Mouse (Mus musculus): ENCODE measurements around the gene 1110051M20Rik.
"Not testable (repeated sequence)": the region's sequence is repeated elsewhere in the genome, so short reads cannot be mapped to it uniquely, and the experiment has no call there.

Gene 1110051M20Rik

DNA sequence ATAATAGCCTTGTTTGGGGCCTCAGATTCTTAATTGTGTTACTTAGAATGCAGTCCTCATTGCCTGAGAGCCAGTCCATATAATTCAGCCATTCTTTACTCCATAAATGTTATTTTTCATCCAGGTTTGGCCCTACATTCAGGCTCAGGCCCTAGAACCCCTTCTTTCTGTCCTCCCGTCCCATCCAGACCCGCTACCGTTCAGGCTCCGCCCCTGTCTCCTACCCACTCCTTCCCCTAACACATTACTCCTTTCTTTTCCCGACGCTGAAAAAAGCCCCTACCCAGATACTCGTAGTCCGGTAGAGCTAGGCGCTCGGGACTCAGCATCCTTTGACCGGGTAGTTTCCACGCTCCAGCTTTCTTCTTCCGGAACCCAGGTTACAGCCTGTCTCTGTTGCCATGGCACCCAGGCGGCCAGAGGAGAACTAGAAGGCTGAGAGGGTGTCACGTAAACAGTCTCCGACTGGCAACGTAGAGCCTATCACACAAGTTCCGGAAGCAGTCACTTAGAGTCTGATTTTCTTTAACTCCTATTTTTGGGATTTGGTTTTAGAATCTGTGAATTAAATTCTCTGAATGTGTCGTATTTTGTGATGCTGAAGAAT, at the start of gene 1110051M20Rik:
1110051M20Rik (minus strand) TSS at position 419 of the 607 bp plus-strand sequence.
- DNase-seq (ENCODE audit: low read depth): peak; percentile 86

DNA sequence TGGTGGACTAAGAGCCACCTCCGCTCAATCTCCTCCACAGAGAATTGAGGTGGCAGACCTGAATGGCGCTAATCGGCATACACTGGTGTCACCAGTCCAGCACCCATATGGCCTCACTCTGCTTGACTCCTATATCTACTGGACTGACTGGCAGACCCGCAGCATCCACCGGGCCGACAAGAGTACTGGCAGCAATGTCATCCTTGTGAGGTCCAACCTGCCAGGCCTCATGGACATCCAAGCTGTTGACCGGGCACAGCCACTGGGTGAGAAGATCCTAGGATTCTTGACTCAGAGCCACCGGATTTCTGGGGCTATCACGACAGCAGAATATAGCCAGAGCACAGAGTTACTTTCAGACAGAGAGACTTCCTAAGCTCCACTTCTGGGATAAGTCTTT, 49.5 kb upstream of the 1110051M20Rik start:
- no peak for DNase-seq (ENCODE audit: low read depth)

DNA sequence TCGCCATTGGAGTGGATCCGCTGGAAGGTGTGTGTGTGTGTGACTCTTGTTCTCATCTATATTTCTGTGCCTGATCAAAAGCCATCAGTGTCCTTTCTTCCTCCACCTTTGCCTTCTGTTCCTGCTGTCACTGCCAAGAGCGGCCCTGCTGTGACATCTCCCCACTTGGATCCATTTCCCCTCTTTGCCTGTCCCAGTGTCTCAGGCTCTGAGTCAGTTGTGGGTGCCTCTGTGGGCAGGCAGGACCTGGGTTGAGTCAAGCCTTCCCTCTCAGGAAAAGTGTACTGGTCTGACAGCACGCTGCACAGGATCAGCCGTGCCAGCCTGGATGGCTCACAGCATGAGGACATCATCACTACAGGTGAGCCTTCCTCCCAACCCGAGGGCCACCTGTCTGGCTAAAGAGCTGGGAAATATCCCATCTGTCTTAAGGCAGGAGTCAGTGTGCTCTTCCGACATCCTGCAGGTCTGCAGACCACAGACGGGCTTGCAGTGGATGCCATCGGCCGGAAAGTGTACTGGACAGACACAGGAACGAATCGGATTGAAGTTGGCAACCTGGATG, 47.6 kb upstream of the 1110051M20Rik start:
- DNase-seq (ENCODE audit: low read depth): no peak

DNA sequence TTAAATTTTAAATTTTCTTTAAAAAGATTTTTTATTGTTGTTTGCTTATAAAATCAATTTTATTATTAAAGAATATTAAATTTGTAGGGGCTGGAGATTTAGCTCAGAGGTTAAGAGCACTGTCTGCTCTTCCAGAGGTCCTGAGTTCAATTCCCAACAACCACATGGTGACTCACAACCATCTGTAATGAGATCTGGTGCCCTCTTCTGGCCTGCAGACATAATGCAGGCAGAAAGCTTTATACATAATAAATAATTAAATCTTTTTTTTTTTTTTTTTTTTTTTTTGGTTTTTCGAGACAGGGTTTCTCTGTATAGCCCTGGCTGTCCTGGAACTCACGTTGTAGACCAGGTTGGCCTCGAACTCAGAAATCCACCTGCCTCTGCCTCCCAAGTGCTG, 42.8 kb upstream of the 1110051M20Rik start:
- DNase-seq (ENCODE audit: low read depth): not testable (repeated sequence)

DNA sequence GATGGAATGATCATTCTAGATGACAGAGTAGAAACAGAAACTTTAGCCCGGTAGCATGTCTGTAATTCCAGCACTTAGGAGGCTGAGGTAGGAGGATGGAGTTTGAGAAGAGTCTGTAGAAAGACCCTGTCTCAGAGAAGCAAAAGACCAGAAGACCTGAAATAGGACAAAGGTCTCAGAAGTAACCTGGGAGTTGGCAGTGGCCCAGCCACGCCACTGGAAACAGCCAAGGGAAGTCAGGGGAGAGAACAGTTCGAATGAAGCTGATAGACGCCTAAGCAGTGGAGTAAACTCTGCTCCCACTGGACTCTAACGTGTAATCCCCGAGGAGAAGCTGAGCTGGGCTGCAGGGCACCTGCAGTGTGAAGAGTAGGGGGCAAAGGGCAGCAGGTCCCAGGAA, 40.8 kb upstream of the 1110051M20Rik start:
- DNase-seq (ENCODE audit: low read depth): no peak

DNA sequence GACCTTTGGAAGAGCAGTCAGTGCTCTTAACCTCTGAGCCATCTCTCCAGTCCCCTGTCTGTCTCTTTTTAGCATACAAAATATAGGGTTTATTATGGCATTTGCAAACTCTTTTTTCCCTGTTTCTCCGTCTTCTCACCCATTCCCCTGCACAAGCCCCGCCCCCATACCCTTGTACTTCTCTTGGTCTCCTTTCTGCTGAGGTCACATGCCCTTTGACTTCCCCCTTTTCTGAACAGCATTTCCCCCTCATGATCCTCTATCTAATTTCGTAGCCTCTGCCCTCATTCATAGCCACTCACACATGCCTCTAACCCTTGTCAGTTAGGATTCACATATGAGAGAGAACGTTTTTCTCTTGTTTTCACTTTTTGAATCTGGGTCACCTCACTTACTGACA, 40.2 kb upstream of the 1110051M20Rik start:
- no peak for DNase-seq (ENCODE audit: low read depth)

DNA sequence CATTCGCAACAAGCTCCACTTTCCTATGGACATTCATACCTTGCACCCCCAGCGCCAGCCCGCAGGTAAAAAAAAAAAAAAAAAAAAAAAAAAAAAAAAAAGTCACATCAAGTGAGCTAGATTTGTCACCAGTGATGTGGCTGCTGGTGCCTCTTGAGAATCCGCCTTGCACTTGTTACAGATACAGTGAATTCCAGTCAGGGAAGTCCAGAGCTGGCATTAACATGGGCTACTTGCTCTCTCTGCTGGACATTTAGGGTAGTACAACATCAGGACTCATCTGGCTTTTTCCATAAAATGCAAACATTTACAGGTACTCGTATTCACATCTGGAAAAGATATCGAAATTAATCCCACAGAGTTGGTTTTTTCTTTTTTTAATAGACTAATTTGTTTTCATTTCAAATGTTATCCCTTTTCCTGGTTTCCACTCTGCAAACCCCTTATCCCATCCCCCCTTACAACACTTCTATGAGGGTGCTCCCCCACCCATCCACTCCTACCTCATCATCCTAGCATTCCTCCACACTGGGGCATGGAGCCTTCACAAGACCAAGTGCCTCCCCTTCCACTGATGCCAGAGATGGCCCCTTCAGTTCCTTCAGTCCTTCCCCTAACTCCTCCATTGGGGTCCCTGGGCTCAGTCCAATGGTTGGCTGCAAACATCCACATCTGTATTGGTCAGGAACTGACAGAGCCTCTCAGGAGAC, 36.5 kb upstream of the 1110051M20Rik start:
- no peak for DNase-seq (ENCODE audit: low read depth)

DNA sequence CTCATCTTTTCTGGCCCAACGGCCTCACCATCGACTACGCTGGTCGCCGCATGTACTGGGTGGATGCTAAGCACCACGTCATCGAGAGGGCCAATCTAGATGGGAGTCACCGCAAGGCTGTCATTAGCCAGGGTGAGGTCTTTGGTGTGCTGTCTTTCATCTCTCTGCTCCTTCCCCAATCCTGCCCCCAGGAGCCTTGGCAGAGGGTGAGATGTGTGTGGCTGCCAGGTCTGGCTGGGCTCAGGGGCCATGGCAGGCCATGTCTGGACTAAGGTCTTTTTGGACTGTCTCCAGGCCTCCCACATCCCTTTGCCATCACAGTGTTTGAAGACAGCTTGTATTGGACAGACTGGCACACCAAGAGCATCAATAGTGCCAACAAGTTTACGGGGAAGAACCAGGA, 35.9 kb upstream of the 1110051M20Rik start:
- DNase-seq (ENCODE audit: low read depth): no peak

DNA sequence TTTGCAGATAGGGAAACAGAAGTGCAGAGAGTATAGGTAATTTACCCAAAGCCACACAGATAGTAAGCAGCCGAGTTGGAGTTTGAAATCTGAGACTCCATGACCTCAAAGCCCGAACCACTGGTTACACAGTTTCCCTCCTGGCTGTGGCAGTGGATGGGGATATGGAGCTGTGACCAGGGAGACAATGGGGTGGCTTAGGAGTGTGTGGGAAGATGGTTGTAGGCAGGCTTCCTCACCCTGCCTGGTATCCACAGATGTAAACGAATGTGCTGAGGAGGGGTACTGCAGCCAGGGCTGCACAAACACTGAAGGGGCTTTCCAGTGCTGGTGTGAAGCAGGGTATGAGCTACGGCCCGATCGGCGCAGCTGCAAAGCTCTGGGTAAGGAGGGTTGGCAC, 32.3 kb upstream of the 1110051M20Rik start:
- no peak for DNase-seq (ENCODE audit: low read depth)

DNA sequence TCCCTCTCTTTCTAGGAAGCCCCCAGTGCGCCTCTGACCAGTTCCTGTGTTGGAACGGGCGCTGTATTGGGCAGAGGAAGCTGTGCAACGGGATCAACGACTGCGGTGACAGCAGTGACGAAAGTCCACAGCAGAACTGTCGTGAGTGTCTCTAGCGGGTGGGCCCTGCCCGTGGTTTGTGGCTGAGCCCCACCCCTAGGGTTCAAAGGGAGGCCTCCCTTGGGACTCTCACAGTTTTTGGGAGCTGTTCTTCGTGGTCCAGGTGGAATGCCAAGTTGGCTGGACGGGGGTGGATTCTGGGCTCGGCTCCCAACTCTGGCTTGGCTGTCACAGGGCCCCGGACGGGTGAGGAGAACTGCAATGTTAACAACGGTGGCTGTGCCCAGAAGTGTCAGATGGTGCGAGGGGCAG, 31.8 kb upstream of the 1110051M20Rik start:
- DNase-seq (ENCODE audit: low read depth): no peak

DNA sequence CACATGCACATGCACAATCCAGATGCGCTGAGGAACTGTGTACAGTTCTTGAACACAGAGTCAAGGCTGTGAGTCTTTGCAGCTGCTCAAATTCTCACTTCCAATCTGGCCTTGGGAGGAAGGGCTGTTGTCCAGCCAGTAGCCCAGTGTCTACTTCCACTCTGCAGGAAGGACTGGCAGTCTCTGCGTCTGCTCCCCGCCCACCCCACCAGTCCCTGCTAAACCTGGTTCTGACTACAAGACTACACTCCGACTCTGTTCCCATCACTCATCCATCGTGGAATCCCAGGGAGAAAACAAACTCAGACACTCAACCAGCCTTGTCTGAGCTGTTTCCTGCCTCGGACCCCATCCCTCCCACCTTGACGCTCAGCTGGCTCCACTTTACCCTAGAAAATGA, 31.3 kb upstream of the 1110051M20Rik start:
- DNase-seq (ENCODE audit: low read depth): no peak

DNA sequence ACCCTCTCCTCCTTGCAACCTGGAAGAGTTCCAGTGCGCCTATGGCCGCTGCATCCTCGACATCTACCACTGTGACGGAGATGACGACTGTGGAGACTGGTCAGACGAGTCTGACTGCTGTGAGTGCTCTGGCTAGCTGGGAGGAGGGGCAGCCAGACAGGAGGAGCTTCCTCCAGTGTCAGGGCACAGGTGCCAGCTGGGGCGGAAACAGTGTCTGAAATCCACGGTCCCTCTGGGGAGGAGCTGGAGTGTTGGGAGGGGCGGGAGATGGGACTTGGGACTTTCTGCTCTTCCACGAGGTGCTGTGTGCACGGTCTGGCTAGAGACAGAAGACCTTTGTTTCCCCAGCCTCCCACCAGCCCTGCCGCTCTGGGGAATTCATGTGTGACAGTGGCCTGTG, 29.9 kb upstream of the 1110051M20Rik start:
- no peak for DNase-seq (ENCODE audit: low read depth)

DNA sequence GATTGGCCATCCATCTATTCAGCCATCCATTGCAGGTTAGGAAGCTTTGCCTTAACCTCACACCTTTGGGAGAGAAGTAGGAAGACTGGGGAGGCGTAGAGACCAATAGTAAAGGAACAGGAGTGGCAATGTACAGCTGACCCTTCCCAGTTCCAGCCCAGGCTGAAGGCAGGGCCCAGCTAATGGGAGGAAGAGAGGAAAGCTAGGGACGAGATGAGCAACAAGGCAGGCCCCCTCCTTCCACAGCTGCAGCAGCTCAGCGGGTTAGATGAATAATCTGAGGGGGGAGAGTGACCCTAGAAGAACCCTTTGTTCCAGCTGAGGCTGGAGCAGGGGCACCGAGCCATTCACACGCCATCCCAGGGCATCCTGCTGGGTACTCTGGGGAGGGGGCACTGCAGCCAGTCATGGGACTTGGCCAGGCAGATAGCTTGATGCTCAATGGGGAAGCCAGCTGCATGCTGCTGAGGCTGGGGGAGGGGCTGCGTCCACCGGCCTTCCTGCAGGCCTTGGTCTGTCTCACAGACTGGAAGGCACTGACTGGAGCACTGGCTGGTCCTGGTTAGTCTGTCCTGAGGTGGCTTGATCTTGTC, 25.6 kb upstream of the 1110051M20Rik start:
- DNase-seq (ENCODE audit: low read depth): no peak

DNA sequence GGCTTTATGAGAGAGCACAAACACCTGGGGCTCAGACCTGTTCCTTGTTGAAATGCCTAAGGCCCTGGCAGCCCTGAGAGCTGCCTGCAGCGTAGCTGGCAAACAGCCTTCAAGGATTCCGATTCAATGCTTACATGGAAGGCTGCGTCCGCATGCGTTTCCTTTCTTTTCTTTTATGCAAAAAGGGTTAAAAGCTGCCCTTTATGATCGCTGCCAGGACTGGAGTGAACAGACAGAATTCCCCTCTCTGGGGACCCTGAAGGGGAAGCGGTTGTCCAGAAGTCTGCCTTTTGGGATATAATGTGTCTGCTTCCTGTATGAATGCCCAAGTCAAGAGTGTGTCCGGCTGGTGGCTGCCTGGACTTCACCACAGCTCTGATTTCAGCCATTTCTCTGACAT, 23.1 kb upstream of the 1110051M20Rik start:
- DNase-seq (ENCODE audit: low read depth): no peak

DNA sequence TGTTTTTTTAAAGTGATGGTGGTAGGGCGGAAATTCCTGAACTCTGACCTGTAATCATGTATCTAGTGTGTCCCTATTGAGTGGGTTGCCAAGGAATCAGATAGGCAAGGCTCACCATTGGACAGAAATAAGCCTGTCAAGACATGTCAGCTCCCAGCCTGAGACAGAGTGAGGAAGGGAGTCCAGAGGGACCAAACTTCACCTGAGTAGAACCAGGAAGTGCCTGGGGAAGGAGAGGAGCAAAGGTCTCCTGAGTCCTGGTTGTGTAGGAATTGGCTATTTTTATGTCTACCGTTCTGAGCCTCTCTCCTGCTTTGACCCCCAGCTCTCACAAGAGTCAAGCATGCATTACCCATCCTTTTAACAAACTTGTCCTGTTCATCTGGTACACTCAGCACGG, 21.4 kb upstream of the 1110051M20Rik start:
- DNase-seq (ENCODE audit: low read depth): no peak

DNA sequence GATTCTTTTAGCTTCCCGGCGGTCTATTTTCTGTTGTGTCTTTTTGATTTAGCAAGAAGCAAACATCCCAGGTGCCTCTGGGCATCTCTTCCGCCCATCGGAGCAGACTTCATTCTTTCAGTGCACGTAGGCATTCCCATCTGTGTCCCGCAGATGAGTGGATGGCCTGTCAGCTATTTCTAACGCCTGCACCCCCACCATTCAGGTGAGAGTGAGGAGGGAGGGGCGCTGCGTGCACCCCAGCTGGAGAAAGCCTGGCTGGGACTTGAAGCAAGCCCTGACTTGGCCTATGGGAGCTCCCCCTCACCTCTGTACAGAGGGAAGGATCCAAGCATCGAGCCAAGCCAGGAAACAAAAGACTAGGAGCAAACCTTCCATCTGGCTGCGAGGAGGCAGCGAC, 18.2 kb upstream of the 1110051M20Rik start:
- DNase-seq (ENCODE audit: low read depth): no peak

DNA sequence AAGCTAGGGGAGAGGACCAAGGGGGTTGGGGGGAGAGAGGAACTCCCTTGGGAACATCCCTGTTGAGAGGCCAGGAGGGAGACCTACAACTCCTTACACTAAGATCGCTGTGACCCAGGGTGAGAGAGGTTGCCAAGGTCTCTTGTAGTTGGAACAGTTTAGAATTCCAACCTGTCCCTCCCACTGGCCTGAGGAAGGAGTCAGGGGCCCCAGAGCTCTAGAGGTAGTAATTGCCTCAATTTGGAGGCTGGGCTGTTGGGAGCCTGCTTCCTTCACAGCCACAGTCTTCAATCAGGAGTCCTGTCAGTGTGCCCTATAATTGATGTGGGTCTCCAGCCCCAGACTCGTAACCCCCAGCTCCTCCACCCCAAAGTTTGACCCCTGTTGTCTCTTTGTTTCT, 17.7 kb upstream of the 1110051M20Rik start:
- DNase-seq (ENCODE audit: low read depth): no peak

DNA sequence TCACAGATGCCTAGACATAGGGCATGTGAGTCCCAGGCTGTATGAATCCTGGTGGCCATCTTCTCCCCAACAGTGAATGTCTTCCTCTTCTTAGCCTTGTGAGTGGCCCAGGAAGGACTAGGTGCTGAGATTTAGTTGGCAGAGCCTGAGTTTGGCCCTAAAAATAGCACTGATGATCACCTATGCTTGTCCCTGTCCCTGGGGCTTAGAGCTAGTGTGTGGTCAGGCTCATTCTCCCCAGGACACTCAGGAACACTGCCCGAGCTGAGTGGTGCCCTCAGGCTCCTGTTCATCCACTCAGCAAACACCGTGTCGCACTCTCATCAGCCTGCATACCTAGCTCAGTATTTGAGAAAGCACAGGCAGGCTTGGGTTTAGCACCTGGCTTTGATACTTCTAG, 16.8 kb upstream of the 1110051M20Rik start:
- no peak for DNase-seq (ENCODE audit: low read depth)

DNA sequence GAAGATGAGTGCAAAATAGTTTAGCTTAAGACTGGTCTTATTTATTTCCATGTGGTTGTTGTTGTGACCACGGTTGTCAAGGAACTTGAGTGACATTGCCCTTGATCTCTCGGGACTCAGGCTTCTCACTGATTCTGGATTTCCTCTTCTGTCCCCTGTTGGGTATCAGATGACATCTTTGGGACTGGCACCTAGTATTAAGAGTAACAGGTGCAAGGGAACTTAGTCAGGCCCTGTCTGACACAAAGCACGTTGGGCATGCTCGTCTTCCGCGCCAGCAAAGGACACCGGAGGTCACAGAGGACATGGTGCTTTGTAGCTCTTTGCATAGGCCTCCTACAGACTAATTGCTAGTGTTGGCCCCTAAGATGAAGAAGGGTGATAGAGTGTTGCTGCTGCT, 16.3 kb upstream of the 1110051M20Rik start:
- no peak for DNase-seq (ENCODE audit: low read depth)

DNA sequence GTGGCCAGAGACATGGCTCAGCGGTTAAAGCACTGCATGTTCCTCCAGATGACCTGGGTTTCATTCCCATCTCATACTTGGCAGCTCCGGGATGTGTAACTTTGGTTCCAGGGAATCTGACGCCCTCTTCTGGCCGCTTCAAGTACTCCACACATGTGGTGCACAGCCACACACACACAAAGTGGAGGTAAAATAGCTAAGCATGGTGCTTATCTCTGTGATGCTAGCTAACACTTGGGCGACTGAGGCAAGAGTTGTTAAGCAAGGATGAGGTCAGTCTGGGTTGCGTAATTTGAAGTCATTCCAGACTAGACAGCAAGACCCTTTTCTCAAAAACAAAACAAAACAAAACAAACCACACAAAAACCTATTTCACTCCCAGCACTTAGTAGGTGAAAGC, 15.6 kb upstream of the 1110051M20Rik start:
- DNase-seq (ENCODE audit: low read depth): no peak

DNA sequence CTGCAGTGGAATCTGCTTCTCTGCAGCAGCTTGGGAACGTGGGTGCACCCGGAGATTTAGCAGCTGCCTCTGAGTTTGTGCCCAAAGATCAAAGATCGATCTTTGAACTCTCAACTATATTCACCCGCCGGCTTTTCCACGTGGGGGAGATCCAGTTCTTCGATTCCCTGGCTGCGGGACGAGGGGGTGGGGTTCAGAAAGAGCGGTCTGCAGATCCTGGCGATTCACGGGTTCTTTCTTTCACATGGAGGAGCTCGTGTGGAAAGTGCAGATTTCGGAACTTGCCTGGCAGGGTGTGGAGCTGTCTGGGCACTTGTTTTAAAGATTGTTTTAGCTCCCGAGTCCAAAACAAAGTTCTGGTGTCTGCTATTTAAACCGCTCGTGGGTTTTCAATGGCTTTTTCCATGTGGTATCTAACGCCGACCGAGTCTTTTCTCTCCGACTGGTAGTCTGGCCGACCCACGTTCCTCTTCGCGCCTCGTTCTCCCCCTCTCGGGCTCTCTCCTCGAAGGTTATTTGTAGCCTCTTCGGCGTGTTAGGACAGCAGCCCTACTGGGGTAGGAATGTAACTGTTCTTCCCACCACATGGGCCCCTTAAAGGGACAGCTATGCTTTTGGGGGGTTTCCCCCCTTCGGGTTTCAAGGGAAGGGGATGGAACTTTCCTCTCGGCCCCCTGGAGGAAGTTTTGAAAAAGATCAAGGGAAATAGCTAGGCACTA, 14.3 kb upstream of the 1110051M20Rik start:
- no peak for DNase-seq (ENCODE audit: low read depth)

DNA sequence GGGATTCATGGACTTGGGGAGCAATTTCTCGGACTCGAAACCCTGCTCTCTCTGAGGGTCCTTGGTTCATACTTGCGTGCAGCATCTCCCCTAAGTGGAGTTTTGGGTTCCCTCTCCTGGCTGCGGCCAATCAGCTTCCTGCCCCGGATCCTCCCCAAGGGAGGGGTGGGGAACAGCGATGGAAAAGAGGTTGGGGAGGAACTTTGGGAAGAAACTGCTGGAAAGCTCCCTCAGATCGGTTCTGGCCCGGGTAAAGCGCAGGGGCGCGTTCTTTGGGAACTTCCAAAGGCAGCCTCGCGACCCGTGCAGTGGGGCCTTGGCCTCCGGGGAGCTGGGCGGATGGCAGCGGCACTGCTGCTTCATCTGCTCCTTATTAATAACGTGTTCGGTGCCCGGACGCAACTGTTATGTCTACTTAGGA, 13.8 kb upstream of the 1110051M20Rik start:
- DNase-seq (ENCODE audit: low read depth): no peak
